Mouse (Mus musculus): ENCODE measurements around the gene Wnt8b. TPM values are rescaled to one million over a fixed set of nuclear protein-coding genes. Genes with fewer than 3 reads are reported as not detected.

The Wnt8b gene
- polyA plus RNA-seq, 1 experiment from 2014 or later: not detected

DNA sequence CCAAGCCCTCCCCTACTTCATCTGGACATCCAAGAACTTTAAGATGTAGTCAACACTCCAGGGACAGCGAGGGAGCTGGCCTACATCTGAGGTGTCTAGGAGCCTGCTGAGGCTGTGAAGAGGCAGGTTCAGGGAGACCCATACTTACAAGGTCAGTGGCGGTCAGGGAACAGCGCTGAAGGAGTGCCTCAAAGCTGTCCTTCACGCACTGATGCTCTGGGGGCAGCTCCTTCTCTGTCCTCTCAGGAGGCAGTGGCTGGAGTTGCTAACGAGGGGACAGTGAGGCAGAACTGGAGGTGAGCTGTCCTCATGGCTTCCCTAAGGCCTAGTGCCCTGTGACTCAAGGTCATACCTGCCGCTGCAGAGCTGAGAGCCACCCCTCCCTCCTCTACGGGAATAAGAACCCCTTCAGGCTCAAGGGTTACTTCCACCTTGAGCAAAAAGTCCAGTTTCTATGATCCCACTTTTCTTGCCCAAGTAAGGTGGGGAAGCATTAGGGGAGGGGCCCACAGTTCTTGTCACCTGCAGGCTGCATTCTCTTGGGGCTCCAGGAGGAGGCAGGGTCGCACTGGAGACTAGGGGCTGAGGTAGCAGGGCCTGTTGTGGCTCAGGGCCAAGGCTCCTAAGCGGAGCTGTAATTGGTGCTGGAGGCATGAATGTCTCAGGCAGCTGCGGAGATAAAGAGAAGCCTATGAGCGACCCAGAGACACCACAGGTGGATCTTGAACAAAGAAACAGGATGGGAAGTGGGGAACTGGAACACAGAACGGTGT lies 24.9 kb downstream of the Wnt8b start:
- 76% methylated on average over 12 of the region's 12 CpGs for WGBS
- DNase-seq (ENCODE audit: low spot score): no peak
- no peak overlapping the region for H3K4me3 ChIP-seq (ENCODE audit: low read depth, low read length)
- H3K9ac ChIP-seq (ENCODE audit: low read length): no peak overlapping the region
- H3K36me3 ChIP-seq (ENCODE audit: control insufficient read depth, insufficient read depth, low read length): no peaks in the 10 kb centered on the region
- no peak overlapping the region for H3K4me2 ChIP-seq (replicated peaks; ENCODE audit: low read depth)
- 0 out of 2 replicates have a peak, but pooled peaks have one; percentile 28 for ATAC-seq (ENCODE audit: low FRiP score, low TSS enrichment)
- H3K27ac ChIP-seq (replicated peaks): no peak overlapping the region
- peak; percentile 37 for TF ChIP-seq CTCF (IDR thresholded peaks at IDR 0.05; ENCODE audit: low read depth)
- TF ChIP-seq EP300 (optimal IDR thresholded peaks at IDR 0.05): no peak
- no peaks in the 10 kb centered on the region; the same call in 1 of the 2 replicates for H3K4me1 ChIP-seq (replicated peaks; ENCODE audit: control insufficient read depth, insufficient read depth)
- no peaks in the 10 kb centered on the region for H3K9me3 ChIP-seq (ENCODE audit: control insufficient read depth, low read length)
- no peaks in the 10 kb centered on the region for H3K27me3 ChIP-seq (ENCODE audit: control insufficient read depth, insufficient read depth, low read length)

DNA sequence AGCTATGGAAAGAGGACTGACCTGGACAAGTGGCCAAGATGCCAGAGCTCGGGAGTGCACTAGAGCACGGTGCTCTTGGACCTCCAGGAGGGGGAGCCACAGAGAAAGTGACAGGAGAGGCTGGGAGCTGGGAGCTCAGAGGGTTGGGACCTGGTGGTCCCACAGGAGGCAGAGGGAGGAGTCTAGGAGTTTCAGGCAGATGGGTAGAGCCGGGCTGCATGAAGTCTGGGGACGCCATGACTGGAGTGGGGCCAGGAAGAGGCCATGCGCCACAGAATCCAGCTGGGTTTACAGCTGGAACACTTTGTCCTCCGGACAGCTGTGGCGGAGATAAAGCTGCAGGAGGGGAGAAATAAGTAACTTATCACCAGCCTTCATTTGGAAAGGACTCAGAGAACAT lies 25.9 kb downstream of the Wnt8b start:
- H3K9me3 ChIP-seq (ENCODE audit: control insufficient read depth, low read length): no peaks in the 10 kb centered on the region
- DNase-seq (ENCODE audit: low spot score) (peak; percentile 19), ATAC-seq (ENCODE audit: low FRiP score, low TSS enrichment) (peak; percentile 29; the same call in 1 of the 2 replicates)
- no peak overlapping the region for H3K27ac ChIP-seq (replicated peaks)
- no peak overlapping the region for H3K9ac ChIP-seq (ENCODE audit: low read length)
- no peaks in the 10 kb centered on the region for H3K36me3 ChIP-seq (ENCODE audit: control insufficient read depth, insufficient read depth, low read length)
- no peaks in the 10 kb centered on the region for H3K27me3 ChIP-seq (ENCODE audit: control insufficient read depth, insufficient read depth, low read length)
- no peak overlapping the region for H3K4me3 ChIP-seq (ENCODE audit: low read depth, low read length)
- 27% methylated on average over 7 of the region's 7 CpGs for WGBS
- TF ChIP-seq CTCF (IDR thresholded peaks at IDR 0.05; ENCODE audit: low read depth) (peak; percentile 54), EP300 (optimal IDR thresholded peaks at IDR 0.05) (no peak)
- H3K4me1 ChIP-seq (replicated peaks; ENCODE audit: control insufficient read depth, insufficient read depth): no peaks in the 10 kb centered on the region
- no peak overlapping the region for H3K4me2 ChIP-seq (replicated peaks; ENCODE audit: low read depth)

DNA sequence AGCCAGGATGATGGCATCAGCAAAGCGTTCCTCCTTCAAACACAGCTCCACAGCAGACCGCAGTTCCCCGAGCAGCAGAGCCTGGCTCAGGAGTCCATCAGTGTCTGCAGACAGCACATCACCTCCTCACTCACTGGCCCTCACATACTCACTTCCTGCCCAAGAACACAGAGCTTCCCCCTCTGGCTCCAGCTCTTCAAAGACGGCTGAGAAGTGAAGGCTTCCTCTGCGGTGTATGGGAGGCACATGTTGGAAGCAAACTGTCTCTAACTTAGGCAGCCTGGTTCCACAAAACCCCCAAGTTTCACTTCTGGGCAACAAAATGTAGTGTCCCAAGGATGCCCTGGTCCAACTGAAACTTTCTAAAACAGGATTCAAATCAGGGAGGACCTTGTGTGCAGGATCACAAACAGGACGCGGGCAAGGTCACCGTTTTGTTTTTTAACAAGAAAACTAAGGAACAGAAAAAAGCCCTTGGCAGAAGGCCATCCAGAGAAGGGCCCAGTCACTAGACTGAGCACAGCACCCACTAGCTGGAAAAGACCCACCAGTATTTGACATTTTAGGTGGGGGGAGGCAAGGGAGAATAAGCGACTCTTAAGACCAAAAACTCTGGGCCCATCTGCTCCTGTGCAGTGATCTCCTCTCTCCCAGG lies 32.4 kb downstream of the Wnt8b start:
- ATAC-seq (ENCODE audit: low FRiP score, low TSS enrichment): no peak
- Histone ChIP-seq H3K9ac (ENCODE audit: low read length) (no peak overlapping the region), H3K27ac (replicated peaks) (no peak overlapping the region), H3K4me1 (replicated peaks; ENCODE audit: control insufficient read depth, insufficient read depth) (no peaks in the 10 kb centered on the region), H3K4me2 (replicated peaks; ENCODE audit: low read depth) (no peak overlapping the region), H3K27me3 (ENCODE audit: control insufficient read depth, insufficient read depth, low read length) (no peaks in the 10 kb centered on the region), H3K36me3 (ENCODE audit: control insufficient read depth, insufficient read depth, low read length) (no peaks in the 10 kb centered on the region), H3K9me3 (ENCODE audit: control insufficient read depth, low read length) (no peaks in the 10 kb centered on the region), H3K4me3 (ENCODE audit: low read depth, low read length) (no peak overlapping the region)
- WGBS: 81% methylated on average over 9 of the region's 9 CpGs
- DNase-seq (ENCODE audit: low spot score): no peak
- TF ChIP-seq CTCF (IDR thresholded peaks at IDR 0.05; ENCODE audit: low read depth) (no peak), EP300 (optimal IDR thresholded peaks at IDR 0.05) (no peak)

DNA sequence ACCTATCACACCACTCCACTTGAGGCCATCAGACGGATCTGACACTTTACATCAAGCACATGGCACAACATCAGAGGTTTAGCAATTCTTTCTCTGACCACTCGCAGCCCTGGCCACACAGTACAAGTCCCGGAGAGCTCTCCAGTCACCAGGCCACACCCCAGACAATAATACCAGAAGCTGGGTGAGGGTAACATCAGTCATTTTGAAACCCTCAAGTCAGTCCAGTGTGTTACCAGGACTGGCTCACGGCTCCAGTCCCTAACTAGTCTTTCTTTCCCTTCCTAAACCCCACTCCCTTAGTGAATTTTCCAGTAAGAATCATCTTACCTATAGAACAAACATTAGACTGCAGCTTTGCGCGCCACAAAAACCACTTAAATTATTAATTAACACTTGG lies 36.7 kb downstream of the Wnt8b start:
- Histone ChIP-seq H3K4me2 (replicated peaks; ENCODE audit: low read depth) (no peak overlapping the region), H3K27ac (replicated peaks) (no peak overlapping the region)
- ATAC-seq (ENCODE audit: low FRiP score, low TSS enrichment): no peak

DNA sequence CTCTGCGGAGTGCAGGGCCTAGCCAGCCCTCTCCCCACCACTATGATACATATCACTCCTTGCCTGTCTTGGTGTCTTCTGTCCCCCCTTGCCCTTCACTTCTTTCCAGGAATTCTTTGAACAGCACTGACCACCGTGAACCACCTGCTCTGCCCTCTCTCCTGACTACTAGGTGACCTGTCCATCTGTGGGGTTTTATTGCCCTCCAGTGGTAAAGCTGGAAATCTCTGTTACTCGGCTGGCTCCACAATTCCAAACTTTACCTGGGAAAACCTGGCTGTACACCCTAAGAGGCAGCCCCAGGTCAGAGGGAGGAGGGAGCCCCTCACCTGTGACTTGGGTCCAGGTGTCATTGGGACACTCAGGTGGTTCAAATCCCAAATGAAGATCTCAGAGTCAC lies 42.1 kb downstream of the Wnt8b start:
- DNase-seq (ENCODE audit: low spot score): no peak
- no peak overlapping the region for H3K27ac ChIP-seq (replicated peaks)
- 30% methylated on average over 3 of the region's 3 CpGs for WGBS
- no peaks in the 10 kb centered on the region for H3K36me3 ChIP-seq (ENCODE audit: control insufficient read depth, insufficient read depth, low read length)
- no peak overlapping the region for H3K9ac ChIP-seq (ENCODE audit: low read length)
- H3K4me3 ChIP-seq (ENCODE audit: low read depth, low read length): no peak overlapping the region
- H3K9me3 ChIP-seq (ENCODE audit: control insufficient read depth, low read length): no peaks in the 10 kb centered on the region
- H3K4me1 ChIP-seq (replicated peaks; ENCODE audit: control insufficient read depth, insufficient read depth): no peaks in the 10 kb centered on the region
- no peak for ATAC-seq (ENCODE audit: low FRiP score, low TSS enrichment)
- no peaks in the 10 kb centered on the region for H3K27me3 ChIP-seq (ENCODE audit: control insufficient read depth, insufficient read depth, low read length)
- H3K4me2 ChIP-seq (replicated peaks; ENCODE audit: low read depth): no peak overlapping the region
- TF ChIP-seq CTCF (IDR thresholded peaks at IDR 0.05; ENCODE audit: low read depth) (peak; percentile 77), EP300 (optimal IDR thresholded peaks at IDR 0.05) (no peak)

More for the DNA sequence above, 36.7 kb downstream of the Wnt8b start:
- H3K4me1 ChIP-seq (replicated peaks; ENCODE audit: control insufficient read depth, insufficient read depth): no peaks in the 10 kb centered on the region
- no peak for DNase-seq (ENCODE audit: low spot score)
- no peaks in the 10 kb centered on the region for H3K27me3 ChIP-seq (ENCODE audit: control insufficient read depth, insufficient read depth, low read length)
- H3K9me3 ChIP-seq (ENCODE audit: control insufficient read depth, low read length): no peaks in the 10 kb centered on the region
- H3K4me3 ChIP-seq (ENCODE audit: low read depth, low read length): no peak overlapping the region
- H3K9ac ChIP-seq (ENCODE audit: low read length): no peak overlapping the region
- TF ChIP-seq EP300 (optimal IDR thresholded peaks at IDR 0.05): no peak
- no peak for TF ChIP-seq CTCF (IDR thresholded peaks at IDR 0.05; ENCODE audit: low read depth)
- H3K36me3 ChIP-seq (ENCODE audit: control insufficient read depth, insufficient read depth, low read length): no peaks in the 10 kb centered on the region
- WGBS: 75% methylated on average over 6 of the region's 6 CpGs

DNA sequence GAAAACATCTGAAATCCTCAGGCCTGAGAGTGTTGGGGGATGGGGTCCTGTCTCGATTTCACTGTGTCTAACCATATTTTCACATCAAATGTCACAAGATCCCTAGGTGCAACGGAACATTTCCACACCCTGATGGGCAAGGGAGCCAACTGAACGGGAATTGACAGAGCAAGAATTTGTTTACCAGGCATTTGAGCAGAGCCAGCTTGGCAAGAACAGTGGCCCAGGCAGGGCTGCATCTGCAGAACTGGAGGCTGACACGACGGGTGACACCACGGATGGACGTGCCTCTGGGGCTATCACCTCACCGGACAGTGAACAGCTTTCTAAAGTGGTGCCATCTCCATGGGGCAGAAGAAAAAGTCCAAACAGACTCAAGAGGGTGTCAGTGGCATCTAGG lies 44.1 kb downstream of the Wnt8b start:
- Histone ChIP-seq H3K9me3 (ENCODE audit: control insufficient read depth, low read length) (no peaks in the 10 kb centered on the region), H3K4me2 (replicated peaks; ENCODE audit: low read depth) (no peak overlapping the region), H3K9ac (ENCODE audit: low read length) (no peak overlapping the region), H3K27me3 (ENCODE audit: control insufficient read depth, insufficient read depth, low read length) (no peaks in the 10 kb centered on the region), H3K4me3 (ENCODE audit: low read depth, low read length) (no peak overlapping the region), H3K27ac (replicated peaks) (no peak overlapping the region), H3K4me1 (replicated peaks; ENCODE audit: control insufficient read depth, insufficient read depth) (no peaks in the 10 kb centered on the region), H3K36me3 (ENCODE audit: control insufficient read depth, insufficient read depth, low read length) (no peaks in the 10 kb centered on the region)
- DNase-seq (ENCODE audit: low spot score) (no peak), ATAC-seq (ENCODE audit: low FRiP score, low TSS enrichment) (no peak)
- 77% methylated on average over 8 of the region's 8 CpGs for WGBS
- TF ChIP-seq CTCF (IDR thresholded peaks at IDR 0.05; ENCODE audit: low read depth) (no peak), EP300 (optimal IDR thresholded peaks at IDR 0.05) (no peak)
